Mouse (Mus musculus) C2C12 (cell line): ENCODE data around the gene Slc26a10. TPM values are rescaled to one million over a fixed set of nuclear protein-coding genes. Genes with fewer than 3 reads are reported as not detected.

Experiments
- H3K27me3 ChIP-seq: one replicate; pipeline ENCODE4 v1.6.1; 2011; ENCODE audit not compliant: control insufficient read depth, insufficient read depth, insufficient read length
- H3K36me3 ChIP-seq: one replicate; pipeline ENCODE4 v1.6.1; 2011; ENCODE audit not compliant: control insufficient read depth, insufficient read depth
- H3K4me3 ChIP-seq: one replicate; pipeline ENCODE4 v1.5.1; 2011; ENCODE audit warnings: mild to moderate bottlenecking, control low read depth; ENCODE audit not compliant: poor library complexity, insufficient read depth, severe bottlenecking
- H3K79me2 ChIP-seq: one replicate; pipeline ENCODE4 v1.6.1; 2011; ENCODE audit not compliant: control insufficient read depth, insufficient read depth
- H3K79me3 ChIP-seq: one replicate; pipeline ENCODE4 v1.6.1; 2011; ENCODE audit warnings: low read depth, control low read depth
- H3ac ChIP-seq: one replicate; pipeline ENCODE3; 2011; ENCODE audit warnings: low read depth; ENCODE audit not compliant: control insufficient read depth, insufficient read length
- CEBPB ChIP-seq: IDR thresholded peaks from one replicate; pipeline ENCODE4 v1.6.1; 2011; ENCODE audit warnings: low read depth, mild to moderate bottlenecking, control low read depth, moderate library complexity
- CTCF ChIP-seq: IDR thresholded peaks from one replicate; pipeline ENCODE4 v1.5.1; 2011; ENCODE audit not compliant: control insufficient read depth, insufficient read depth, insufficient read length
- FOSL1 ChIP-seq: IDR thresholded peaks from one replicate; pipeline ENCODE4 v1.8.0; 2011; ENCODE audit warnings: mild to moderate bottlenecking, low read length; ENCODE audit not compliant: poor library complexity, insufficient read depth, severe bottlenecking
- MAX ChIP-seq: IDR thresholded peaks from one replicate; pipeline ENCODE4 v1.6.1; 2011; ENCODE audit warnings: mild to moderate bottlenecking, control low read depth
- MYOD1 ChIP-seq: IDR thresholded peaks from one replicate; pipeline ENCODE4 v1.6.1; 2011; ENCODE audit warnings: low read depth; ENCODE audit not compliant: control insufficient read depth, insufficient read length
- MYOG ChIP-seq: IDR thresholded peaks from one replicate; pipeline ENCODE4 v1.6.1; 2011; ENCODE audit not compliant: control insufficient read depth, insufficient read length; ENCODE audit errors: extremely low read depth
- USF1 ChIP-seq: IDR thresholded peaks from one replicate; pipeline ENCODE4 v1.6.1; 2011; ENCODE audit warnings: low read depth, mild to moderate bottlenecking, control low read depth, moderate library complexity
- polyA plus RNA-seq: library from polyadenylated mRNA; unstranded; fragments of >200 nt; fragmentation: generic; extraction: Trizol; gene quantifications from one replicate; pipeline ENCODE4 v1.2.1, GENCODE M21; 2012; ENCODE audit warnings: missing spikeins

Slc26a10 gene
- polyA plus RNA-seq, 1 experiment, result 2.9 TPM

DNA sequence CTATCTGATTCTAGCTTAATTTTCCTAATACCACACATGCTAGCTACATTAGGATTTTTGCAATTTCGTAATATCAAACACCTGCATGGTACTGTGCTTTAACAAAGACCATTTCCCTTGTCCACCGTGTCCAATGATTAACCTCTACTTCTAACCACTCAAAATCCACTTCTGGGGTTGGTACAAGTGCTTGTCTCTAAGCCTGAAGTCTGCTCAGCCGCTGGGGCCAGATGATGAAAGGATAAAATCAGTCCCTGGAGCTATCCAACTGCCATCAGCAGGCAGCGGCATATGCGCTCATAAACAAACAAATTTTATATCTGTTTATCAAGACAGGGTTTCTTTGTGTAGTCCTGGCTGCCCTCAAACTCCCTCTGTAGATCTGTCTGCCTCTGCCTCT lies 24.1 kb upstream of the Slc26a10 start:
- peaks cover 57% of the 10 kb centered on the region for H3K36me3 ChIP-seq
- peaks cover 2% of the 10 kb centered on the region for H3K79me3 ChIP-seq
- H3ac ChIP-seq, result no peak overlapping the region
- peaks cover 8% of the 10 kb centered on the region for H3K79me2 ChIP-seq
- TF ChIP-seq FOSL1, result no peak
- TF ChIP-seq MYOD1, result no peak
- TF ChIP-seq CTCF, result no peak
- TF ChIP-seq CEBPB, result no peak
- H3K4me3 ChIP-seq, result no peak overlapping the region
- no peaks in the 10 kb centered on the region for H3K27me3 ChIP-seq

DNA sequence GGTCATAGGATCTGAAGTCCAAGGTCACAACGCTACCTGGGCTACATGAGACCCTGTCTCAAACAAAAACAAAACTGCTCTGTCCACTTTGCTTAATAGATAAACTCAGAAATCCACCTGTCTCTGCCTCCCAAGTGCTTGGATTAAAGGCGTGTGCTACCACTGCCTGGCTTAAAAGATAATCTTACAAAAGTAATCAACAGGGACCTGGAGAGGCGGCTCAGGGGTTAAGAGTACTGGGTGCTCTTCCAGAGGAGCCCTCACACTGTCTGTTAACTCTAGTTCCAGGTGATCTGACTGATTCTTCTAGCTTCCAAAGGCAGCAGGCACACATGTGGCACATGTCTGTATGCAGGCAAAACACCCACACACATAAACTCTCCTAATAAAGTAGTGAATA lies 22.7 kb upstream of the Slc26a10 start:
- Histone ChIP-seq H3ac (no peak overlapping the region), H3K36me3 (peaks cover 64% of the 10 kb centered on the region), H3K4me3 (no peak overlapping the region), H3K27me3 (no peaks in the 10 kb centered on the region), H3K79me2 (no peaks in the 10 kb centered on the region), H3K79me3 (no peaks in the 10 kb centered on the region)
- TF ChIP-seq USF1 (no peak), MYOG (no peak), CEBPB (no peak), MYOD1 (no peak), FOSL1 (no peak), MAX (no peak), CTCF (no peak)

DNA sequence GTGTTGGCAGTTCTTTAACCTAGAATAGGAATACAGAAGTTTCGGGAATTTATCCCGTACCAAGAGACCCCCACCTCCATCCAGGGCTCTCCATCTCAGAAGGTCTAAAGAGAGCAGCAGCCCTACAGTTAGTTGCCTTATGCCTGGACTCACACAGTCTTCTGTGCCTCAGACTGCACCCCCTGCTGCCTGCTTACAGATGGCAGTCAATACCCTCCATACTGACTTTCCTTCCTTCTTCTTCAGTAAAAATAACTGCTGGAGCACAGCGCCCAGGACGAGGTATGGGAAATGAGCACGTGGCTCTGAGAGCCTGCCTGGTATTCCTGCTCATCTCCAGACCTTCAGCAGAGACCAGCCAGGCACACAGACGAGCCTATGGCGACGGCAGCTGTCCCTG lies 19.8 kb upstream of the Slc26a10 start:
- no peak overlapping the region for H3K4me3 ChIP-seq
- TF ChIP-seq MYOG, result no peak
- TF ChIP-seq MAX, result no peak
- no peak for TF ChIP-seq CEBPB
- no peak for TF ChIP-seq FOSL1
- TF ChIP-seq CTCF, result no peak
- no peak for TF ChIP-seq USF1
- TF ChIP-seq MYOD1, result no peak
- H3K27me3 ChIP-seq, result no peaks in the 10 kb centered on the region
- no peak overlapping the region for H3ac ChIP-seq
- H3K36me3 ChIP-seq, result peaks cover 56% of the 10 kb centered on the region
- peaks cover 7% of the 10 kb centered on the region for H3K79me2 ChIP-seq
- H3K79me3 ChIP-seq, result peaks cover 4% of the 10 kb centered on the region

DNA sequence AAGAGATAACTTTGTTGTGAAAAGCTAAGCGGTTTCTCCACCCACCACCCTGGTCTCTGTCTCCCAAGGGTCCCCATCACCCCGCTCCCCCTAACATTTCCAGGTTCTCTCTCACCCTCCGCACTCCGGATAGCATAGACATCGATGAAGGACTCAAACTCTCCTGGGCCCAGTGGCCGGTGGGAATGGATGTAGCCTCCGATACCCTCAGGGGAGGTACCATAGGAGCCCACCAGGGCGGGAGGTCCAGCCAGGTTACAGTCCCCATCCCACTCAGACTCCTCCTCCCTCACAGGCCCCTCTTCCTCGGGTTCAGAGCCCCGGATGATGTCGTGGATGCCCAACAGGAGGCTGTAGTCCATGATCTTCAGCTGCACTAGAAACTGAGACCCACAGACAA lies 19.0 kb upstream of the Slc26a10 start:
- TF ChIP-seq CTCF, result no peak
- no peak for TF ChIP-seq FOSL1
- TF ChIP-seq MAX, result no peak
- no peak for TF ChIP-seq CEBPB
- no peak for TF ChIP-seq MYOG
- no peak for TF ChIP-seq MYOD1
- no peak for TF ChIP-seq USF1
- Histone ChIP-seq H3K79me3 (peaks cover 4% of the 10 kb centered on the region), H3K27me3 (no peaks in the 10 kb centered on the region), H3ac (no peak overlapping the region), H3K4me3 (no peak overlapping the region), H3K79me2 (peaks cover 16% of the 10 kb centered on the region), H3K36me3 (peaks cover 48% of the 10 kb centered on the region)

DNA sequence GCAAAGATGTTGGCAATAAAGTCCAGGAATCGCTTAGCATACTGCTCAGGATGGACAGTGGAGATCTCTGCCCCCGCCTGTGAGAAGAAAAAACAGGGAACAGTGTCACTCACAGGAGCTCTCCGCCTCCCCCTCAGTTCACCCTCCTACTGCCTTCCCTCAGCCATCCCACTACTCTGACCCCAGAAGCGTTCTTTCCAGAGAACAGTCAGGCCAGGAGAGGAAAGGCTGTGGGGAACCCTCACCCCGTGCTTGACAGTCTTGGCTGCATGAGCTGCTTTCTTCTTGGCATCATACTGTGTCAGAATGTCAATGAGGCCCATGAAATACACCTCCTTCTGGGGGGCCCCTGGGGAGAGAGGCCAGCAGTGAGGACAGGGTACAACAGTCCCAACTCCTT lies 18.6 kb upstream of the Slc26a10 start:
- peaks cover 4% of the 10 kb centered on the region for H3K79me3 ChIP-seq
- no peak overlapping the region for H3ac ChIP-seq
- peaks cover 46% of the 10 kb centered on the region for H3K36me3 ChIP-seq
- H3K27me3 ChIP-seq, result no peaks in the 10 kb centered on the region
- TF ChIP-seq USF1, result no peak
- H3K79me2 ChIP-seq, result peaks cover 19% of the 10 kb centered on the region
- no peak overlapping the region for H3K4me3 ChIP-seq

DNA sequence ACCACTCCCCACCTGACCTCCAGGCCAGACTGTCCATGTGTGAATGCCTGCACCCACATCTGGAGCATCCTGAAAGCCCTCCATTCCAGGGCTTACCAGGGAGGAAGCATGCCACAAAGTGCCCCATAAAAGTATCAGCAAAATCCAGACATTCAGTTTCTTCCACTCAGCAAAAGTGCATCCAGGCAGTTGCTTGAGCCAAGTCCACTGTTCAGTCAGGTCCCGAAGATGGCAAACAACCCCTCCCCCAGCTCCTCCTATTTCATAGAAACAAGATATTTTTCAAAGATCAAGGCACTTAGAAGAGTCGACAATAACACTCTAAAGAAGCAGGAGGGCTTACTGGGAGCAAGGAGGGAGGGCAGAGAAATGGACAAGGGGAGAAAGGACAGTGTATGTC lies 18.0 kb upstream of the Slc26a10 start:
- Histone ChIP-seq H3K79me2 (peaks cover 19% of the 10 kb centered on the region), H3K4me3 (no peak overlapping the region), H3K36me3 (peaks cover 42% of the 10 kb centered on the region), H3ac (no peak overlapping the region), H3K27me3 (no peaks in the 10 kb centered on the region), H3K79me3 (peaks cover 4% of the 10 kb centered on the region)
- TF ChIP-seq MYOD1 (no peak), FOSL1 (no peak)
